Mouse (Mus musculus): Measurements from ENCODE around the gene Ppp2ca. TPM values are rescaled to one million over a fixed set of nuclear protein-coding genes. Genes with fewer than 3 reads are reported as not detected.

Ppp2ca gene
- polyA plus RNA-seq, 1 experiment from 2014 or later = 93.8 TPM

Small RNA genes within 50 kb of the gene (microRNA-seq; reads per million reads assigned to microRNA genes)
- gene Gm24157 (not detected), gene Mir3061 (54.8 reads per million, percentile 43 among the genes with 10 or more reads in this experiment)

Other genes with a start within 250 kb of the Ppp2ca start
- gene Jade2, start 241.0 kb upstream of the Ppp2ca start, polyA plus RNA-seq (2016; fragmentation: Nextera tagmentation; extraction: Ambion mirVana) = 0.41 and 0.47 TPM in 2 replicates
- gene Cdkn2aipnl, start 131.0 kb upstream of the Ppp2ca start, polyA plus RNA-seq (2016; fragmentation: Nextera tagmentation; extraction: Ambion mirVana) = 141 and 142 TPM in 2 replicates
- 202 and 209 TPM in 2 replicates for gene Ube2b, start 97.9 kb upstream of the Ppp2ca start, polyA plus RNA-seq (2016; fragmentation: Nextera tagmentation; extraction: Ambion mirVana)
- gene Cdkl3, start 94.5 kb upstream of the Ppp2ca start, polyA plus RNA-seq (2016; fragmentation: Nextera tagmentation; extraction: Ambion mirVana) = 9.5 and 13.3 TPM in 2 replicates
- not detected in 2 replicates for gene Olfr1373, start 46.8 kb downstream of the Ppp2ca start, polyA plus RNA-seq (2016; fragmentation: Nextera tagmentation; extraction: Ambion mirVana)
- gene Olfr1371, start 115.3 kb downstream of the Ppp2ca start, polyA plus RNA-seq (2016; fragmentation: Nextera tagmentation; extraction: Ambion mirVana) = not detected in 2 replicates
- gene Skp1a, start 133.3 kb downstream of the Ppp2ca start, polyA plus RNA-seq (2016; fragmentation: Nextera tagmentation; extraction: Ambion mirVana) = 916 and 943 TPM in 2 replicates
- 8.0 and 10.6 TPM in 2 replicates for gene Tcf7, start 184.3 kb downstream of the Ppp2ca start, polyA plus RNA-seq (2016; fragmentation: Nextera tagmentation; extraction: Ambion mirVana)

Data from midbrain, embryonic 10.5 days (tissue).